Mouse (Mus musculus) bone marrow macrophage, adult 2 months (primary cell): ENCODE data around the gene Pyroxd1. TPM values are rescaled to one million over a fixed set of nuclear protein-coding genes. Genes with fewer than 3 reads are reported as not detected.
"Not testable (repeated sequence)": the region's sequence is repeated elsewhere in the genome, so short reads cannot be mapped to it uniquely, and the experiment has no call there.

Experiments
- H3K27ac ChIP-seq: 2 replicates; pipeline ENCODE4 v1.5.1; 2012; ENCODE audit warnings: low read depth, low read length; ENCODE audit not compliant: insufficient read depth
- H3K4me1 ChIP-seq: 2 replicates; pipeline ENCODE4 v1.6.1; 2012; ENCODE audit warnings: low read length; ENCODE audit not compliant: control insufficient read depth, insufficient read depth
- H3K4me3 ChIP-seq: 2 replicates; pipeline ENCODE4 v1.5.1; 2012; ENCODE audit warnings: mild to moderate bottlenecking, low read length, moderate library complexity; ENCODE audit not compliant: insufficient read depth
- CTCF ChIP-seq: IDR thresholded peaks from 2 replicates; pipeline ENCODE4 v1.5.1; 2012; ENCODE audit warnings: low read depth, mild to moderate bottlenecking, low read length, moderate library complexity
- POLR2A ChIP-seq: IDR thresholded peaks from 2 replicates; pipeline ENCODE4 v1.6.1; 2012; ENCODE audit warnings: mild to moderate bottlenecking, low read depth, low read length, borderline replicate concordance
- polyA plus RNA-seq: library from polyadenylated mRNA; stranded (reverse); fragments of >200 nt; gene quantifications from 2 replicates; pipeline ENCODE4 v1.2.4, GENCODE M21; 2012; ENCODE audit not compliant: missing spikeins, insufficient read depth, insufficient read length

The Pyroxd1 gene
- polyA plus RNA-seq, 1 experiment = 11.9 TPM

DNA sequence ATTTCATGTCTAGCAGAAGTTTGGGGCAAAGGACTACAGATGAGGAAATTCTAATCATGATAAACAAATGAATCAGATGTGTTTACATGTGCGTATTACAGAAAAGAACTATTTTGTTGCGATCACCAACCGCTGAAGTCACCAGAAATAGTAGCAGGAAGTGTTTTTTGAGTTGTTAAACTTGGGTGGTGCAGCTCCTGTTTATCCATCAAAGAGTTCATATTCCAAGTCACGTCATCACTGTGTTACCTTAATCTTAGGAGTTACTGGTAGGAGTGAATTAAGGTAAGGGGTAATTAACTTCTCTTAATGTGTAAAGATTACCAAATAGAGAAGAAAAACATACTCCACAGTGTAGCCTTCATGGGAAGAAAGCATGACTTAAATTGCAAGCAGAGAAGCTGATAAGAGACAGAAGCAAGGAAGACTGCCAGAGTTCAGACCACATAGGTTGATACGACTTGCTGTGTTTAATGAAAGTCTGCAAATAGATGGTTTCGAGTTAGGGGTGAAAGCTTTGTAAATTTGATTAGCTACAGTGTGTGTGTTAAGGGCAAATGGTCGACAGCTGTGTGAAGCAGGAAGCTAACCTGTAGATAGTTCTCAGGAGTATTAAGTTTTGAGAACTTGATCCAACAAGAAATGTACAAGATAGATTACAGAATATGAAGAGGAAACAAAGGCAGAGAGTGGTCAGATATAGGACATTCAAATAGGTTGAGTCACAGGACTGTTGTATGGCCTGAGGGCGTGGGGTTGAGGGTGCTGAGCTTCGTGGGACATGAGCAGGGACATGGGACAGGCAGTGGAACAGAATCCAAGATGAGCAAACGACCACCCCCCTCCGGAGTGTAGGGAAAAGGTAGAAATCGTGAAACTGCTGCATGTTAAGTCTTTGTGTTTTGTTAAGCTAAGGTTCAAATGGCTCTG, 992 bp downstream of the Pyroxd1 start:
- H3K4me3 ChIP-seq = peak overlapping the region; percentile 98
- peak overlapping the region; percentile 99 for H3K27ac ChIP-seq
- peaks cover 3% of the 10 kb centered on the region; the same call in 1 of the 2 replicates for H3K4me1 ChIP-seq
- no peak for TF ChIP-seq CTCF
- no peak for TF ChIP-seq POLR2A

DNA sequence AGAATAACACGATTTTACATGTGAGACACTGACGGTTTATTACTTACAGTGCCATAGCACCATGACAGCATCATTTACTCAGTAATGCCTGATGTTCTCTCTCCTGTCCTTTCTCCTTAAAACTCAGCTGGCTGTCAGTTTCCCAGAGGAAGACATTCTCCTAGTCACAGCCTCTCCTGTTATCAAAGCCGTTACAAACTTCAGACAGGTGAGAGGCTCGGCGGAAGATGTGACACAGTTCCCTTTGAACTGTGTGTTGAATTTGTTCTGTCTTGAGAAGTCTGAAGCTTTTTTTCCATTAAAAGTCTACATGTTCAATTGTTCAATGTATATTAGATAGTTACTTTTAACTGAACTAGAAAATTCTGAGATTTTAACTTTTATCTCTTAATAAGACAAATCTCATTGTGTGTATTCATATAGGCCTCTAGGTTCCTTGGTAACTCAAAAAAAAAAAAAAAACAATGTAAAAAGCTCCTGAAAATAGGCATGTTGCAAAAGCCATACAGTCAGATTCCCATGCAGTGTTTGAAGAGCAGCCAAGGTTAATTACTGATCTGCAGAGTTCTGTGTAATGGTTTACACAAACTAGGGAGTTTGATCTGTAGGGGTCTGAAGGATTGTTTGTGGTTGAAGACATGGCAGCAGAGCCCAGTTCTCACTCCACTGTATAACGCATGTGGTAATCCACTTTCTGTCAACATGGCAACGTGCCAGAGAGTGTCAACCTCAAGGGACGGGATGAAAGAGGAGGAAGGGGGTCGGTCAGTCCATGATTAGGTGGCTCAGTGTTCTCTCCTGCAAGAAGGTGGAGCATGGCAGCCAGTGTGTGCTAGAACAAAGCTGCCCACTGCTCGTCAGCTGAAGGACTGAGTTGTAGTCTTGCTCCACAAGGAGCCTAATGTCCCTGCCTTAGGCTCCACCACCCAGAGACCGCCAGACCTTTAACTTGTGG, 2.3 kb downstream of the Pyroxd1 start:
- peaks cover 3% of the 10 kb centered on the region; the same call in 1 of the 2 replicates for H3K4me1 ChIP-seq
- no peak for TF ChIP-seq CTCF
- TF ChIP-seq POLR2A = no peak
- no peak overlapping the region for H3K27ac ChIP-seq
- H3K4me3 ChIP-seq = no peak overlapping the region

DNA sequence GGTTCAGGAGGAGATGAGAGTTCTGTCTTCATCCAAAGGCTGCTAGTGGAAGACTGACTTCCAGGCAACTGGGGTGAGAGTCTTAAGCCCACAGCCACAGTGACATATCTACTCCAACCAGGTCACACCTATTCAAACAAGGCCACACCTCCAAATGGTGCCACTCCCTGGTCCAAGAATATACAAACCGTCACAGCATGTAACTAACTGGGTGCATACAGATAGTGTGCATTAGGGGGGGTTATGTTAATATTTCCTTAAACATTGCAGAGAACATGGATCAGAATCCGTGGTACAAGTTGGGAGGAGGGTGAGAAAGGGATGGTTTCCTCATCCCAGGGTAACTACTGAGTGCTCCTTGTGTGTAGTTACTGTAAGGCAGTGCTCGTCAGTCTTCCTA, 6.6 kb downstream of the Pyroxd1 start:
- not testable (repeated sequence) for H3K4me1 ChIP-seq, H3K27ac ChIP-seq, H3K4me3 ChIP-seq

DNA sequence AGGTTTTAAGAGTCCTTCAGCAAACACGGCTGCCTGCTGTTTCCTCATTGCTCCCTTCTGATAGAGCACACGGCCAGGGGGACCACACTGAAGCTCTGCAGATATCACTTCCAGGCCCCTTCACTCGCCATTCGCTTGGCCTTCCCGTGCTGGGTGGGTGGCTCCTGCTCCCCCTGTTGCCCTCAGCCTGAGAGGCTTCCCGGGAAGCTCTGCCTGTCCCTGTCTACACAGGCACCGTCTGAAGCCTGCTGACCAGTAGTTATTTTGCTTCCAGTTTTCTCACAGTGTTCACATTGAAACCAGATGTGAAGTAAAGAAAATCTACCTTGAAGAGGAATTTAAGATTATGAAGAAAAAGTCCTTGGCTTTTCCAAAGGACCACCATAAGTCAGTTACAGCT, 11.7 kb downstream of the Pyroxd1 start:
- TF ChIP-seq POLR2A = no peak
- TF ChIP-seq CTCF = no peak
- H3K27ac ChIP-seq = no peak overlapping the region
- H3K4me1 ChIP-seq = no peaks in the 10 kb centered on the region
- no peak overlapping the region for H3K4me3 ChIP-seq

DNA sequence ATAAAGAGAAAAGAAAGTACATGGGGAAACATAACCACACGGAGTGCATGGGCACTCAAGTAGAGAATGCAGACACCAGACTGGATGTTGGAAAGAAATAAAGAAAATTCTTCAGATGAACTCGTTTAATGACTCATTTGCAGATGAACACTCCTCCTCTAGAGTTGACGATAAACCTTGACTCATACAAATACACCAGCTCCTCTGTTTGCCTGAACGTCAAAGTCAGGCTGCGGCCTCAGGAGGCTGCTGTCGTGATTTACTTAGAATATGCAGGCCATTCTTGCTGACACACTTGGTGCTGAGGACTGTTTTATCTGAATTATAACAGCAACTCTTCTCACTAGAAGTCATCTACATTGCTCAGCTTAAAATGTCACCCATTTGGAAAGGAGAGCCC, 16.6 kb downstream of the Pyroxd1 start:
- Histone ChIP-seq H3K4me3 (no peak overlapping the region), H3K27ac (no peak overlapping the region), H3K4me1 (no peaks in the 10 kb centered on the region)
- TF ChIP-seq POLR2A = no peak
- TF ChIP-seq CTCF = no peak

DNA sequence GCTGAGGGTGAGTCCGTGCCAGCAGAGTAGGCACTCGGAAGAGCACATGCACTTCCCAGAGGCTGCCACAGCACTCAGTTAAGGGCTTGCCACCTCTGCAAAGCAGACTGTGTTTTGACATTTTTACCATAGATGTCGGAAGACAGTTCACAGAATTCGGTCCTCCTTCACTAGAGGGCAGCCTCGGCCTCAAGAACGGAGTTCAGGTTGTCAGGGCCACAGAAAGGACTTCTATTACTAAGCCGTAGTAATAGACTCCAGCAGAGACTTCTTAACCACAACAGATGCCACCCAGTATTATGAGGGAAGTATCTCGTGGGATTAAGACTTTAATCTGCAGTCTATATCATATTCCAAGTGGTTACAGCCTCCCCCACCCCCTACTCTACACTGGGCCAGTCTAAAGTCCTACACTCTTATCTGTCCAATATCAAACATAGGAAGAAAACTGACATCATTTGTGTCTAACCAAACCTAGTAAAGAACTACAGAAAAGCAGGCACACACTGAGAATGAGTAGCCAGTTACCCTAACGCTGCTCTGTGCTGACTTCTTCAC, 17.6 kb downstream of the Pyroxd1 start:
- Histone ChIP-seq H3K4me3 (no peak overlapping the region), H3K27ac (no peak overlapping the region), H3K4me1 (no peaks in the 10 kb centered on the region)
- no peak for TF ChIP-seq POLR2A
- no peak for TF ChIP-seq CTCF

DNA sequence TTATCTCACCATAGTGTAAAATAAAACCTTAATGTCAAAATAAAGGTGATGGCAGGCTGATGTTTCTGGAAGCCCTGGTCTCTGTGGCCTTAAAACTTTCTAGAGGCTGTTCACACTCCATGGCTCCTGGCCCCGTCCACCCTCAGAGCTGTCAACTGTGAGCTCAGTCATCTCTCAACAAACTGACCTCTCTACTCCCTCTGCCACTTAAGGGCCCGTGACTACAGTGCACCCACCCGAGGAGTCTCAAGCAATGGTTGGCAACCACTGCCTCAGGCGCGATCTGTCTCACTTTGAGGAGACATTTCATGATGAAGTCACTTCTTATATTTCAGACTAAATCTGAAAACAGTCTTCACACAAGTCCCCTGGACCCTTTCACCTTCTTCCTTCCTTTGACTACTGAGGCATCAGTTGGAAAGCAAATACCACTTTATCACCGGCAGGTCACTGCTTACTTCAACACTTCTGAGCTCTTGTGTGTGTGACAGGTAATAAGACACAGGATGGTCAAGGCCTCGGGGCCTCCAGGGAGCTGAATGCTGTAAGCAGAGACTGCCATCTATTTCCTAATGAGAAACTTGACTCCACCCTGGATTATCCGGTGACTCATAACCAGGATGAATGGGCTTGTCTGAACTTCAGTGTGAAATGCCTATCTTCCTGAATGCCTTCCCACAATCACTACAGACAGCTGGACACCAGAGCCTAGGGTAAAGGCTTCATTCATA, 20.5 kb downstream of the Pyroxd1 start:
- Histone ChIP-seq H3K27ac (no peak overlapping the region), H3K4me1 (no peaks in the 10 kb centered on the region), H3K4me3 (no peak overlapping the region)
- no peak for TF ChIP-seq POLR2A
- no peak for TF ChIP-seq CTCF

DNA sequence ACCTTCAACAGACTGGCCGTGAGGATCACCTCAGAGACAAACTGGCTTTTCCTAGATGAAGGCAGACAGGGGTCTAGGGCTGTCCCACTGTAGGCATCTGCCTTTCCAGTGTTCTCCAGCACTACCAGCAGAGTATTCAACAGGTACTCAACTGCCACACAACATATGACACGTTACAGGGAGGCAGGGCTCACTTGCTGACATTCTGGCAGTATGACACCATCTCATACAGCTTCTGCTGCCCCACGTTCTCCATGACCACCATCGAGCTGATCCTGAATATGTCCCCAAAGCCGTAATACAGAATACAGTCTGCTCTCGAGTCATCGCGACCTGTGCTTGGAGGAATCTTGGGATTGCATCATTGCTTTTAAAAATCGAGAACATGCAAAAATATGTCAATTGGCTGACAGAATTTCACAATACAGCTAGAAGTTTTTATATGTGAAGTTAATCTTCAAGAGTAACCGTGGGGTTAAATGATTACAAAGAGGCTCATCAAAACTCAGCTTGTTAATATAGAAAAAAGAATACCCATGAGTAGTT, 21.1 kb downstream of the Pyroxd1 start:
- Histone ChIP-seq H3K4me1 (no peaks in the 10 kb centered on the region), H3K4me3 (no peak overlapping the region), H3K27ac (no peak overlapping the region)
- TF ChIP-seq CTCF = no peak
- TF ChIP-seq POLR2A = no peak

DNA sequence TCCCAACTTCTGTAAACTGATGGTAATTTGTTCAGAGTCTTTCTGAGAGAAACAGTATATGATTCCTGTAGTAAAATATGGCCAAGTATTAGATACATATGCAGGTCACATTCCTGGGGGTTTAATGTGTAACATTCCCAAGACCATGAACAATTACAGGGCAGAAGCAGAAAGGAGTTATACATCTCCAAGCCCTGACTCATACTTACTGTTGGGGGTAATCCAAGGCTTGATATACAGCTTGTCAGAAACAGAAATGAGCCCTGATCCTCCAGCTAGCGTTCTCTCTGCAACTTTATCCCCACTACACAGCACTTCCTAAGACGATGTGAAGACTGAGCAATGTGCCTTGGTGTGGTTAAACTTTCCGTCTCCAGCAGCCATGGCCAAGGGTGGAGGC, 22.1 kb downstream of the Pyroxd1 start:
- Histone ChIP-seq H3K27ac (no peak overlapping the region), H3K4me3 (no peak overlapping the region), H3K4me1 (no peaks in the 10 kb centered on the region)
- TF ChIP-seq POLR2A = no peak
- TF ChIP-seq CTCF = no peak
